Mouse (Mus musculus): ENCODE data around the gene Krt6a.

- TF ChIP-seq CTCF (IDR thresholded peaks at IDR 0.05; ENCODE audit: insufficient read depth, low read depth, low read length) = no peak
- no peak for TF ChIP-seq POLR2A (IDR thresholded peaks at IDR 0.05; ENCODE audit: insufficient read depth, low read depth, low read length)
Measured at GRCm38 (mm10) chr15:101713731-101714130, 19.6 kb upstream of the Krt6a start.

Data from olfactory bulb, adult 2 months (tissue).